Mouse (Mus musculus): ENCODE results near the gene Slc16a9.

GRCm38 (mm10) chr10:70292014-70292413 lies 47.1 kb downstream of the Slc16a9 start:
- TF ChIP-seq CTCF (IDR thresholded peaks at IDR 0.05; ENCODE audit: control insufficient read depth, insufficient read depth, insufficient read length) (no peak), MAX (IDR thresholded peaks at IDR 0.05) (no peak)

Data from C2C12 (cell line).